Mouse (Mus musculus) large intestine, adult 2 months (tissue): ENCODE measurements around the gene Cldn11. TPM values are rescaled to one million over a fixed set of nuclear protein-coding genes. Genes with fewer than 3 reads are reported as not detected.

Experiments used
- polyA plus RNA-seq: library from polyadenylated mRNA; depleted of rRNA; stranded (reverse); fragments of >200 nt; gene quantifications from 2 replicates; pipeline ENCODE4 v1.2.3, GENCODE M21; 2012; rRNA removed

The Cldn11 gene
- polyA plus RNA-seq, 1 experiment, result 0.14 TPM

Other genes starting within 250 kb of the Cldn11 start
- 5.5 and 16.1 TPM in 2 replicates for gene Phc3, start 180.5 kb upstream of the Cldn11 start, polyA plus RNA-seq
- 6.9 and 13.8 TPM in 2 replicates for gene Prkci, start 154.2 kb upstream of the Cldn11 start, polyA plus RNA-seq
- gene Skil, start 54.9 kb upstream of the Cldn11 start, polyA plus RNA-seq, result 8.0 and 21.2 TPM in 2 replicates
- gene Slc7a14, start 160.5 kb downstream of the Cldn11 start, polyA plus RNA-seq, result 0.30 and 0.37 TPM in 2 replicates